Mouse (Mus musculus) adrenal gland, adult 18-20 months (tissue): ENCODE measurements around the gene Mpig6b. TPM values are rescaled to one million over a fixed set of nuclear protein-coding genes. Genes with fewer than 3 reads are reported as not detected.

Experiments used
- DNase-seq, 2 experiments: peaks; one replicate each; pipeline ENCODE4 v3.0.0; 2021 to 2022; ENCODE audit warnings: low spot score in 2 of 2
- long read RNA-seq, 2 experiments: library from polyadenylated mRNA; stranded (forward); transcript quantifications; one replicate each; pipeline ENCODE4 v2.0.0; 2021
- total RNA-seq, 2 experiments: library from RNA; stranded (reverse); gene quantifications; 1 replicate in 1 of 2; 2 replicates in 1 of 2; pipeline ENCODE4 v1.2.3; 2021

Mpig6b gene
- under 1 TPM; 0.13 to 0.22 TPM for total RNA-seq
- long read RNA-seq, experiment 1 = 0 reads
- long read RNA-seq, experiment 2, partial matches to known transcripts = 0 of 1 reads
- long read RNA-seq, experiment 2, other reads (novel, unspliced or antisense) = 1 of 1 reads

GRCm38 (mm10) chr17:35066084-35066483 lies at the start of gene Mpig6b:
Mpig6b (minus strand) TSS chr17:35066184.
- DNase-seq = no peak

GRCm38 (mm10) chr17:35115046-35116019 lies 49.3 kb upstream of the Mpig6b start, which contains the start of gene Ly6g5b:
Ly6g5b (minus strand) TSS chr17:35115428.
- DNase-seq = no peak

- no peak for DNase-seq
Observed at GRCm38 (mm10) chr17:35111774-35112173, 45.8 kb upstream of the Mpig6b start.

GRCm38 (mm10) chr17:35108097-35108496 lies 42.1 kb upstream of the Mpig6b start, which contains the start of gene Ly6g5c:
Ly6g5c (plus strand) TSS chr17:35108279.
- DNase-seq = no peak

- DNase-seq = no peak
Observed at GRCm38 (mm10) chr17:35106522-35106921, 40.5 kb upstream of the Mpig6b start.

- no peak for DNase-seq
Observed at GRCm38 (mm10) chr17:35105740-35106389, 39.9 kb upstream of the Mpig6b start.

GRCm38 (mm10) chr17:35104754-35105153 lies 38.8 kb upstream of the Mpig6b start:
- no peak for DNase-seq

- DNase-seq = no peak
Observed at GRCm38 (mm10) chr17:35104079-35104478, 38.1 kb upstream of the Mpig6b start.

GRCm38 (mm10) chr17:35103221-35103690 lies 37.3 kb upstream of the Mpig6b start:
- no peak for DNase-seq

- DNase-seq = no peak
Observed at GRCm38 (mm10) chr17:35102299-35102698, 36.3 kb upstream of the Mpig6b start.

GRCm38 (mm10) chr17:35101161-35101560 lies 35.2 kb upstream of the Mpig6b start:
- DNase-seq = no peak

GRCm38 (mm10) chr17:35100196-35100765 lies 34.3 kb upstream of the Mpig6b start:
- no peak for DNase-seq

GRCm38 (mm10) chr17:35097164-35097655 lies 31.2 kb upstream of the Mpig6b start:
- no peak for DNase-seq

GRCm38 (mm10) chr17:35096597-35096996 lies 30.6 kb upstream of the Mpig6b start:
- DNase-seq = no peak

GRCm38 (mm10) chr17:35094475-35095365 lies 28.7 kb upstream of the Mpig6b start:
- DNase-seq = no peak

- no peak for DNase-seq
Observed at GRCm38 (mm10) chr17:35092403-35093198, 26.6 kb upstream of the Mpig6b start.

- no peak for DNase-seq
Observed at GRCm38 (mm10) chr17:35090166-35090932, 24.4 kb upstream of the Mpig6b start.
